Mouse (Mus musculus): ENCODE results near the gene Spesp1.

The Spesp1 gene

DNA sequence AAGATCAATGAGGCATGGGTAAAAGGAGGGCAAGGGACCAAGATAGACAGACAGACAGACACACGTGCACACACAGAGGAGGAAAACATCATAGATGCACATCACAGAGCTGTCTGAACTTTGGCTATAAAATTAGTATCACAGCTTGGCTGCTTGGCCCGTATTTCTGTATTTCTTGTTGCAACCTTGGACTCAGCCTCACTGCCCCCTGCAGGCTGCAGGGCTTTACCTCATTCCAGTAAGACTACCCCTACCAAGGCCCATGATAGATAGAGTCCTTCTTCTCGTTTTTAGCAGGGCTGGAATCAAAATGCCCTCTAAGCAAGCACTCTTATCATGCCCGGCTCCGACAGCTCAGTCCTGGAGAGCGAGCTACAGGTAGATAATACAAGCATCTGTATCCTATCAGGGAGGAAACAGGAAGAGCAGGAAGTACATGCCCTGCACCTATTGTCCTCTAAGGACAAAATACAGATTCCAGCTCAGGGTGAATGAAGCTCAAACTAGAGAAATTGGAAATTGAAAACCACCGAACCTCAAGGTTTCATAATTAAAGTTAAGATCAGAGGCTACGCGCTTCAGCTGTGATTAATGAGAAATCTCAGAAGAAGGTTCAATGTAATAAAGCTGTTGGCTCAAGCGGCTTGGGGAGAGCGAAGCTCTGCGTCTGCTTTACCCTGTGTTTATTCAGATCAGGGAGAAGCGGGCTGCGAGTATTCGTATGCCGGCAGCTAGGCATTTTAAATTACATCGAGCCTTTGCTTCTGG, 36.2 kb downstream of the Spesp1 start:
- DNase-seq: no peak

DNA sequence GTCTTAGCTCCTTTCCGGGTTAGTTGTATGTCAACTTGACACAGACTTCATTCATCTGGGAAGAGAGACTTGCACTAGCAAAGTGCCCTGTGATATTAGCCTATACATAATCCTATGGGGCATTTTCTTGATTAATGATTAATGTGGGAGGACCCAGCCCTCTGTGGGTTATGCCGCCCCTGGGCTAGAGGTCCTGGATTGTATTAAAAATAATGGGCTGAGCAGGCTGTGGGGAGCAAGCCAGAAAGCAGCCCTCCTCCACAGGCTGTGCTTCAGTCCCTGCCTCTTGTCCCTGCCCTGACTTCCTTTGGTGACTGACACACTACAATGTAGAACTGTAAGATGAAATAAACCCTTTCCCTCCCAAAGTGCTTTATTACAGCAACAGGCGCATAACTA, 37.4 kb downstream of the Spesp1 start:
- DNase-seq: no peak

GRCm38 (mm10) chr9:62243991-62244611, 37.9 kb downstream of the Spesp1 start:
- peak; percentile 80 for DNase-seq

- no peak for DNase-seq
These were observed 42.0 kb downstream of the Spesp1 start for GRCm38 (mm10) chr9:62240036-62240435.

DNA sequence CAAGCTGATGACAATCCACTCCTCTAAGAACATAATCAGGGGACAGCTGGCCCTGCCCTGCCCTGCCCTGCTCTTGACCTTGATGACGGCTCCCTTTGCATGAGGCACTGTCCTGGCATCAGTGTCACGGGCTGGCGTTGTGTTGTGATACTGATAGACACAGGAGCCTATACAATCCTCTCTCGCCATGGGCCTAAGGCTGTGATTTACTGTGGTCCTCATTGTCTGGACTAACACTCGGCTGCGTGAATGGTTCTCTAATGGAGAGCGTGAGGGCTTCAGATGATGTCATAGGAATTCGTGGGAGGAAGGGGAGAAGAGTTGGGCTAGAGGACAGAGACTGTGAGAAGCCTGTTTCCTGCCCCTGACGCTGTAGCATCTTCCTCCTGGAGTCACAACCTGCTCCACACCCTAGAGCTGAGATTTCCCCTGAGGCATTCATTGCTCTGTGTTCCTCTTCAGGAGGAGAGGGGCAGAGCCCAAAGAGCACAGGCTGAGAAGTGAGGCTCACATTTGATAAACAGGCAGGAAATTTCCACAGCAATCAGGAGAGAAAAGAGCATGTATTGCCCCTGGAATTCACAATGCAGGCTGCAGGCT, 44.5 kb downstream of the Spesp1 start:
- no peak for DNase-seq

GRCm38 (mm10) chr9:62235501-62235900, 46.5 kb downstream of the Spesp1 start:
- DNase-seq: no peak

GRCm38 (mm10) chr9:62232649-62233048, 49.4 kb downstream of the Spesp1 start:
- no peak for DNase-seq

- DNase-seq: no peak
These were observed 51.0 kb downstream of the Spesp1 start for GRCm38 (mm10) chr9:62231046-62231445.

DNA sequence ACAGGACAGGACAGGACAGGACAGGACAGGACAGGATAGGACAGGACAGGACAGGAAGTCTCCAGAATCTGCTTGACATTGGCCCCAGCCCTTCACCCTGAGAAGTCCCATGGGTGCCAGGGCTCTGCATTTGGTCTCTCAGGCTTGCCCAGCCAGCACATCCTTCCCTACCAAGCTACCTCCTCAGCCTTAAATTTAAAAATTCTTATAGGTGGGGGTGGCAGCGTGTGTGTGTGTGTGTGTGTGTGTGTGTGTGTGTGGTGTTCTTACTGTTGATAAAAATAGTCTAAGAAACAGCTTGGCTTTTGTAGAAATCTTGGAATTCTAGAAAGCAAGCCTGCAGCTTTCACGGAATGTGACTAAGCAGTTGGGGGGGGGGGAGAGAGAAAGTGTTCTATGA, 52.0 kb downstream of the Spesp1 start:
- DNase-seq: no peak

GRCm38 (mm10) chr9:62222481-62222880, 59.5 kb downstream of the Spesp1 start:
- DNase-seq: no peak

- DNase-seq: no peak
These were observed 60.0 kb downstream of the Spesp1 start for GRCm38 (mm10) chr9:62222029-62222428.
